Mouse (Mus musculus) hindbrain, postnatal 0 days (tissue): ENCODE data around the gene Gpha2. TPM values are rescaled to one million over a fixed set of nuclear protein-coding genes. Genes with fewer than 3 reads are reported as not detected.

Experiments
- ATAC-seq: fragments of 200-750 bp; cut with Nextera tagmentation; 2 replicates; pipeline ENCODE4 v1.8.0; 2017; ENCODE audit warnings: mild to moderate bottlenecking, moderate TSS enrichment, moderate library complexity
- DNase-seq: peaks from one replicate; pipeline ENCODE4 v3.0.0-alpha.2; 2015; ENCODE audit warnings: low spot score
- H3K27ac ChIP-seq: fragments of 300-500 bp; sonication (generic); 2 replicates; pipeline ENCODE4 v1.5.1; 2014; ENCODE audit warnings: mild to moderate bottlenecking
- H3K27me3 ChIP-seq: fragments of 300-500 bp; sonication (generic); 2 replicates; pipeline ENCODE4 v1.6.1; 2014; ENCODE audit warnings: low read length, mixed read lengths; ENCODE audit not compliant: insufficient read depth
- H3K36me3 ChIP-seq: fragments of 300-500 bp; sonication (generic); 2 replicates; pipeline ENCODE4 v1.6.1; 2014; ENCODE audit warnings: low read length, mixed read lengths; ENCODE audit not compliant: insufficient read depth
- H3K4me1 ChIP-seq: fragments of 300-500 bp; sonication (generic); 2 replicates; pipeline ENCODE4 v1.6.1; 2014; ENCODE audit warnings: antibody characterized with exemption, low read length, mixed read lengths; ENCODE audit not compliant: insufficient read depth
- H3K4me2 ChIP-seq: fragments of 300-500 bp; sonication (generic); 2 replicates; pipeline ENCODE4 v1.6.1; 2014; ENCODE audit warnings: low read depth, mild to moderate bottlenecking, low read length, moderate library complexity, mixed read lengths
- H3K4me3 ChIP-seq: fragments of 300-500 bp; sonication (generic); 2 replicates; pipeline ENCODE4 v1.5.1; 2014; ENCODE audit warnings: low read length
- H3K9ac ChIP-seq: fragments of 300-500 bp; sonication (generic); replicated peaks from 2 replicates; pipeline ENCODE4 v1.6.1; 2014; ENCODE audit warnings: mild to moderate bottlenecking, low read length, moderate library complexity, mixed read lengths
- H3K9me3 ChIP-seq: fragments of 300-500 bp; sonication (generic); 2 replicates; pipeline ENCODE4 v1.6.1; 2016; ENCODE audit warnings: low read length, mixed read lengths
- CTCF ChIP-seq: IDR thresholded peaks from 2 replicates; pipeline ENCODE4 v1.5.1; 2016; ENCODE audit warnings: antibody characterized with exemption, control low read depth, low read depth
- WGBS: fragments of 180-500 bp; shearing (Covaris S2); extraction: QIAGEN DNeasy Blood & Tissue Kit; methylation state at CpG from one replicate; pipeline ENCODE4 v1.1.7; 2014; 5-methylcytosine and 5-hydroxymethylcytosine counted together
- polyA plus RNA-seq: library from polyadenylated mRNA; unstranded; fragments of >200 nt; fragmentation: Nextera tagmentation; extraction: Ambion mirVana; gene quantifications from 2 replicates; pipeline ENCODE4 v1.2.1, GENCODE M21; 2015
- total RNA-seq: library from RNA; depleted of rRNA; stranded (reverse); fragments of >200 nt; gene quantifications from 2 replicates; pipeline ENCODE4 v1.2.3, GENCODE M21; 2014

Gene Gpha2
- total and polyA plus RNA-seq, 2 experiments from 2014 or later: 0.60 TPM; not detected in 1

DNA sequence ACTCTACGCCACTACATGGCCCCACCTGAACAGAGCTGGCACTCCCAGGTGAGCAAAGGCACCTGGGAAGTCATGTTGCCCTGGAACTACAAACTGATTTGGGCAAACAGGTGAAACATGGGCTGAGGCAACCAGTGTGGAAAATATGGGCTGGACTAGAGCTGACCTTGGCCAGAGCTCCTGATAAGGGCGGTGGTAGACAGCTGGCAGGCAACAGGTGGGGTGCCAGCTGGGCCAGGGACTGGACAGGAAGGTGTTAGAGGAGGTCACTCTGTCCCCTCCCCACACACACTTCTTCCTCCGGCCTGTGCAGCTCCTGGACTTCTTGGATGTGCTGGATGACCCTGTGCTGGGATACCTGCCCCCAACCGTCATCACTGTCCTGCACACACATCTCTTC lies 26.8 kb downstream of the Gpha2 start:
- no peaks in the 10 kb centered on the region for H3K27me3 ChIP-seq

DNA sequence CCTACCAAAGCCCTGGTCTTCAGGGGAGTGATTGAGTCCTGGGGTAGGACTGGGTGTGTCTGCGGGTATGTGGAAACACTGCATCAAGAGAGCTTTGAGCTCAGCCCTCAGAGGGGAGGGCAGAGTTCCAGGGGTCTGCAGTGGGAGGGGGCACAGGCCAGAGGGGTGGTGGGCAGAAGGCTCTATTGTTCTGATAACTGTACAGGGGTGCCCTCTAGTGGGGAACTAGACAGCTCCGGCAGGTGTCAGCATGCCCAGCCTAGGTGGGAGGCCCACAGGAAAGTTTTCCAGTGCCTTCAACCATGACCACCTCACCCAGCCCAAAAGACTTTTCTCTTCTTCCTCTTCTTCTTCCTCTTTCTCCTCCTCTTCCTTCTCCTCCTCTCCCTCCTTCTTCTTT lies 34.2 kb downstream of the Gpha2 start:
- ATAC-seq (0 out of 2 replicates have a peak, but pooled peaks have one; percentile 18), DNase-seq (peak; percentile 44)
- H3K4me3 ChIP-seq: no peak overlapping the region
- 72% methylated on average over 2 of the region's 2 CpGs for WGBS
- no peaks in the 10 kb centered on the region for H3K27me3 ChIP-seq
- peaks cover 48% of the 10 kb centered on the region for H3K36me3 ChIP-seq
- H3K9me3 ChIP-seq: no peaks in the 10 kb centered on the region
- peak; percentile 45; the same call in 1 of the 2 replicates for TF ChIP-seq CTCF
- no peak overlapping the region for H3K9ac ChIP-seq
- no peak overlapping the region for H3K4me2 ChIP-seq
- no peak overlapping the region for H3K27ac ChIP-seq
- H3K4me1 ChIP-seq: no peaks in the 10 kb centered on the region

More for the DNA sequence above, 26.8 kb downstream of the Gpha2 start:
- no peak overlapping the region for H3K27ac ChIP-seq
- H3K9me3 ChIP-seq: no peaks in the 10 kb centered on the region
- TF ChIP-seq CTCF: no peak
- H3K36me3 ChIP-seq: peaks cover 72% of the 10 kb centered on the region
- H3K9ac ChIP-seq: no peak overlapping the region
- DNase-seq (no peak), ATAC-seq (no peak)
- no peak overlapping the region for H3K4me3 ChIP-seq
- no peaks in the 10 kb centered on the region for H3K4me1 ChIP-seq
- H3K4me2 ChIP-seq: no peak overlapping the region
- WGBS: 90% methylated on average over 4 of the region's 4 CpGs

DNA sequence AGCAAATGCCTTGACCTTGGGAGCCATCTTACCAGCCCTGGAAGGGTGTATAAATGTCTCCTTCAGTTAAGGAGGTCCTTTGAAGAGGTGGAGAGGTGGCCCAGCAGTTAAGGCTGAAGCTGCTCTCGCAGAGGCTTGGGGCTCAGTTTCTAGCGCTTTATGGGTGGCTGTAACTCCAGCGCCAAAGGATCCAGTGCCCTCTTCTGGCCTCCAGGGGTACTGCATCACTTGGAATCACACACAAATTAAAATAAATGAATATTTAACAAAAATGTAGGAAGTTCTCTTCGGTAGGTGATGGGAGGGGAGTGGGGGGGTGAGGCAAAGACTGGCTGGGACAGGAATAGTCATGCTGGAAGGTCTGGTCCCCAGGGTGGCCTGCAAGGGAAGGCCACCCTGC lies 34.8 kb downstream of the Gpha2 start:
- DNase-seq (no peak), ATAC-seq (no peak)
- H3K36me3 ChIP-seq: peaks cover 44% of the 10 kb centered on the region
- H3K4me1 ChIP-seq: no peaks in the 10 kb centered on the region
- H3K9me3 ChIP-seq: no peaks in the 10 kb centered on the region
- TF ChIP-seq CTCF: peak; percentile 53
- WGBS: 80% methylated on average over 4 of the region's 4 CpGs
- H3K4me2 ChIP-seq: no peak overlapping the region
- no peak overlapping the region for H3K27ac ChIP-seq
- H3K27me3 ChIP-seq: no peaks in the 10 kb centered on the region
- no peak overlapping the region for H3K9ac ChIP-seq
- no peak overlapping the region for H3K4me3 ChIP-seq

DNA sequence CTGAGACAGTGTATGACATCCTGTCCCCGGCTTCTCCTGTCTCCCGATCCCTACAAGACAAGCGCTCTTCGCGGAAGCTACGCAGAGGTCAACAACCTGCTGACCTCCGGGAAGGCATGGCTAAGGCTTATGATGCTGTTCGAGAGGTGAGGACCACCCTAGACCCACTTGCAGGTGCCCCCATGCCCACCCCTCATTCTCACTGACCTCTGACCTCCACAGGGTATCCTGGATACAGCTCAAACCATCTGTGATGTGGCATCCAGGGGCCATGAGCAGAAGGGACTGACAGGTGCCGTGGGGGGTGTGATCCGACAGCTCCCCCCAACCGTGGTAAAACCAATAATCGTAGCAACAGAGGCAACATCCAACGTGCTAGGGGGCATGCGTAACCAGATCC lies 35.2 kb downstream of the Gpha2 start:
- no peak for TF ChIP-seq CTCF
- Histone ChIP-seq H3K36me3 (peaks cover 39% of the 10 kb centered on the region), H3K4me3 (no peak overlapping the region), H3K27ac (no peak overlapping the region), H3K9me3 (no peaks in the 10 kb centered on the region), H3K27me3 (no peaks in the 10 kb centered on the region), H3K9ac (no peak overlapping the region), H3K4me2 (no peak overlapping the region), H3K4me1 (no peaks in the 10 kb centered on the region)
- no peak for ATAC-seq
- DNase-seq: no peak
- 94% methylated on average over 14 of the region's 14 CpGs for WGBS

DNA sequence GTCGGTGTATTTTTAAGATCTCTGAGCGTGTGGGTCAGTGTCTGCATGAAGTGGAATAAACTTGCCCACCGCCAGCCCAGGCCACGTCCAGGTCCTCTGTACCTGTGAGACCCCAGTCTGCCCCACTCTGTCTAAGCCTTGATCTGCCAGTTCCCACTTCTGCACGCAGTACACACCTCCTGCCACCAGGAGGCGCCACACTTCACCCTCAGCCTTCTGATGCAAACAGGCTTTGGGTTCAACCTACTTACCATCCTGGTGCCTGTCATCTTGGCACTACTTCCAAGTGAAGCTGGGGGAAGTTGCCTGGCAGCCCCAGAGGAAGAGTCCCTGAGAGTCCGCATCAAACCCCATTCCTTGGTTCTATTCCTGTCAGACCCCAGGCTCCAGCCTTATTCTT lies 36.0 kb downstream of the Gpha2 start:
- Histone ChIP-seq H3K4me1 (no peaks in the 10 kb centered on the region), H3K4me2 (no peak overlapping the region), H3K9ac (no peak overlapping the region), H3K36me3 (peaks cover 37% of the 10 kb centered on the region), H3K9me3 (no peaks in the 10 kb centered on the region), H3K4me3 (no peak overlapping the region), H3K27ac (no peak overlapping the region), H3K27me3 (no peaks in the 10 kb centered on the region)
- 56% methylated on average over 7 of the region's 7 CpGs for WGBS
- no peak for ATAC-seq
- peak; percentile 76 for DNase-seq
- TF ChIP-seq CTCF: peak; percentile 97

DNA sequence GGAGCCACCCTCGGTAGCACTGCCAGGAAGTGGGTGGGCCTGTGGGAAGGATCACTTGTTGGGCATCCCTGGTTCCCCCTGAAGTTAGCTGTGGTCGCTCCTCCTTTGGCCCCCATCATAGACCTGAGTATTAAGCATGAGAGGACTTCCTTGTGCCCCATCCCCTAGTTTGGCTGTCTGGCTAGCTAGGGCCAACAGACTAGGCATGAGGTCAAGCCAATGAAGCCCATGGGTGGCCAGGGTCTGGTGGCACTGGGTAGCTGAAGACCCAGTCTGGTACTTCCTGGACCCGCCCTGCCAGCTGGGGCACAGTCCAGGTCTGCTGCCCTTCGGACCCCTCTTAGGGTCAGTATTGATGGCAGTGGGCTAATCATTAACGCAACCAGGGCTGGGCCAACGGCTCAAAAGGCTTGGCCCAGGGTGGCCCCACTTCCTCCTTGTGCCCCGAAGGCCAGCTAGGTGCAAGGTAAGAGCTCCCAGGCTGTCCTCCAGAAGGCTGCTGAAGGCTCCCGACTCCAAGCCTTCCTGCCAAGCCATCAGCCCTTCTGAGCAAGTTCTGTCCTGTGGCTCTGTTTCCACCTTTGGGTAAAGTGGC lies 36.8 kb downstream of the Gpha2 start:
- Histone ChIP-seq H3K27me3 (no peaks in the 10 kb centered on the region), H3K4me3 (no peak overlapping the region), H3K9ac (no peak overlapping the region), H3K36me3 (peaks cover 33% of the 10 kb centered on the region), H3K27ac (no peak overlapping the region), H3K4me2 (no peak overlapping the region), H3K4me1 (no peaks in the 10 kb centered on the region), H3K9me3 (no peaks in the 10 kb centered on the region)
- no peak for TF ChIP-seq CTCF
- no peak for ATAC-seq
- no peak for DNase-seq
- 87% methylated on average over 8 of the region's 8 CpGs for WGBS

DNA sequence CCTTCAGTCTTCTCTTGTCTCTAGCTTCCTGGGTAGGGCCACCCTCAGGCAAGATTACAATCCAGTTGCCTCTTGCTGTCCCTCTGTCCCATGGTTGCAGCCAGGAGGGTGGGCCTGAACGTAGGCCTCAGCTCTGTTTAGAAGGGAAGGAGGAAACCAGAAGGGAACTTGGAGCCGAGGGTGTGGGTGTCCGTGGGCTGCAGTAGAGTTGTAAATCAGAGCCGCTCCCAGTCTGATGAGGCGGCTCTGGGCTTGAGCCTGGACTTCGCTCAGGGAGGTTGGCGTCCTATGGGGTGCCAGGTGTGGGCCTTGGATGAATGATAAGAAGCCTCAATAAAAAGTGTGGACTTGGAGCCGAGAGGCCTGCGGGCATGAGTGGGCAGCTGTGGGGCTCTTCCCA lies 38.0 kb downstream of the Gpha2 start:
- WGBS: 77% methylated on average over 9 of the region's 9 CpGs
- no peak overlapping the region for H3K9ac ChIP-seq

More for the DNA sequence above, 38.0 kb downstream of the Gpha2 start:
- Histone ChIP-seq H3K4me1 (no peaks in the 10 kb centered on the region), H3K9me3 (no peaks in the 10 kb centered on the region), H3K27ac (no peak overlapping the region), H3K4me2 (no peak overlapping the region), H3K4me3 (no peak overlapping the region), H3K27me3 (no peaks in the 10 kb centered on the region), H3K36me3 (peaks cover 22% of the 10 kb centered on the region; the same call in 1 of the 2 replicates)
- DNase-seq (no peak), ATAC-seq (no peak)
- TF ChIP-seq CTCF: no peak
